Mouse (Mus musculus): Measurements from ENCODE around the gene Xpo4. TPM values are rescaled to one million over a fixed set of nuclear protein-coding genes. Genes with fewer than 3 reads are reported as not detected.
"Not testable (repeated sequence)": the region's sequence is repeated elsewhere in the genome, so short reads cannot be mapped to it uniquely, and the experiment has no call there.

The Xpo4 gene
- total RNA-seq, 2 experiments from 2014 or later, result 10.5 to 12.7 TPM

DNA sequence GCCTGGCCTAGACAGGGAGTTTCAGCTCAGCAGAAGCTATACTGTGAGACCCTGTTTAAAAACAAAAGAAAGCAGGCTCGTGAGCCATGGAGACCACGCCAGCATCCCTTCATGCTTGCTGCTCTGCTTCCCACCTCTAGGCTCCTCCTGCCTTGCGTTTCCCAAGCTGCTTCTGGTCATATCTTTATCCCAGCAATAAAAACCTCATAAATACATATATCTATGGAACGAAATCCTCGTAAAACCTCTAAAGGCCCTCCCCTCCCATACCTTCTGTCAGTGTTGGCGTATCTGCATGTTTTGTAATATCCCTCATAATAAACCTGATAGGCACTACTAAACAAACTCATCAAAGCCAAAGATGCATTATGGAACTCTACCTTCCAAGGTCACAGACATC lies 21.4 kb upstream of the Xpo4 start:
- intact Hi-C loops (cut with DNase I), result loop anchor here (2.0 to 10.0 kb wide), 2 partner anchors 112 to 318 kb away; partner anchors contain the start of gene Sap18
- DNase-seq, result no peak

GRCm38 (mm10) chr14:57684579-57684978 lies 19.3 kb upstream of the Xpo4 start:
- intact Hi-C loops (cut with DNase I), result loop anchor here (2.0 to 10.0 kb wide), 2 partner anchors 142 to 320 kb away; partner anchors contain the start of genes Mrpl57 and Ska3
- peak; percentile 66 to 86 for DNase-seq

GRCm38 (mm10) chr14:57682751-57683150 lies 17.5 kb upstream of the Xpo4 start:
- intact Hi-C loops (cut with DNase I), result loop anchor here (2.0 to 10.0 kb wide), 2 partner anchors 62 to 322 kb away; no protein-coding TSS in a partner anchor
- no peak for DNase-seq

DNA sequence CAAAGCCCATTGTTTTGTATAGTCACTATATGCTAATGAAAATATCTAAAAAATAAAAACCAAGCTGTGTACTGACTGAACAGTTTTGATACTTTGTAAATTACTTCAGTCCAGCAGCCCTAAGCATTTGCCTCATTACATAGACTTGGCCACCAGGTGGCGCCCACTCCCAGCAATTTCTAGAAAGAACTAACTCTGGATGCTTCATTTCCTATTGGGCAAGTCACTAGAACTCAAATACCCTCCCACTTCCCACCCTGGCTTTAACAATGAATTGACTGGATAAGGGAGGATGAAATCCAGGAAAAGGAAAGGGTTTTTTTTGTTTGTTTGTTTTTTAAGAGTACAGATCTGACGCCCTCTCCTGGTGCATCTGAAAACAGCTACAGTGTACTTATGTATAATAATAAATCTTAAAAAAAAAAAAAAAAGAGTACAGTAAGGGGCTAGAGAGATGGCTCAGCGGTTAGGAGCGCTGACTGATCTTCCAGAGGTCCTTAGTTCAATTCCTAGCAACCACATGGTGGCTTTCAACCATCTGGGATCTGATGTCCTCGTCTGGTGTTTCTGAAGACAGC lies 14.8 kb upstream of the Xpo4 start:
- intact Hi-C loops (cut with DNase I), result loop anchor here (1.0 to 10.0 kb wide), 4 partner anchors 230 to 1435 kb away; no protein-coding TSS in a partner anchor
- peak; percentile 87 to 89 for DNase-seq

- intact Hi-C loops (cut with DNase I), result no loop called here
- DNase-seq, result no peak
These were observed 14.3 kb upstream of the Xpo4 start for GRCm38 (mm10) chr14:57679523-57679922.

DNA sequence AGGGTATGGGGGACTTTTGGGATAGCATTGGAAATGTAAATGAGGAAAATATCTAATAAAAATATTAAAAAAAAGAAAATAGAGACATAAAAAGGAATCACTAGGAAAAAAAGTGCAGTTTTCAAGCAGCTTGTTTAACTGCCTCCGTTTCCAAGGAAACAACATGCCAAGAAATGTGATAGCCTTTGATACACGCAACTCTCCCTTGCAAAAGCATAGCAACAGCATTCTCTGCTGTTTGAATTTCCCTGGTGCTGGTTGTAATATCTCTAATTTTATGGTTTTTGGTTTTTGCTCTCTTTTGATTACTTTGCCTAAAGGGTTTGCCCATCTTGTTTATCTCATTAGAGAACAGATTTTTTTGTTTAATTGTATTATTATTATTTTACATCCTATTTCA lies 10.3 kb upstream of the Xpo4 start:
- intact Hi-C loops (cut with DNase I), result no loop called here
- DNase-seq, result no peak

- intact Hi-C loops (cut with DNase I), result no loop called here
- no peak for DNase-seq
These were observed 359 bp upstream of the Xpo4 start for GRCm38 (mm10) chr14:57665628-57665950.

GRCm38 (mm10) chr14:57664311-57664821 lies 864 bp downstream of the Xpo4 start:
- intact Hi-C loops (cut with DNase I), result no loop called here

GRCm38 (mm10) chr14:57663630-57664029 lies 1.6 kb downstream of the Xpo4 start:
- intact Hi-C loops (cut with DNase I), result no loop called here
- no peak for DNase-seq

More at GRCm38 (mm10) chr14:57664311-57664821, 864 bp downstream of the Xpo4 start:
- no peak for DNase-seq

GRCm38 (mm10) chr14:57658301-57658700 lies 6.9 kb downstream of the Xpo4 start:
- no peak for DNase-seq
- intact Hi-C loops (cut with DNase I), result no loop called here

- DNase-seq, result no peak
- intact Hi-C loops (cut with DNase I), result no loop called here
These were observed 7.7 kb downstream of the Xpo4 start for GRCm38 (mm10) chr14:57657500-57657899.

DNA sequence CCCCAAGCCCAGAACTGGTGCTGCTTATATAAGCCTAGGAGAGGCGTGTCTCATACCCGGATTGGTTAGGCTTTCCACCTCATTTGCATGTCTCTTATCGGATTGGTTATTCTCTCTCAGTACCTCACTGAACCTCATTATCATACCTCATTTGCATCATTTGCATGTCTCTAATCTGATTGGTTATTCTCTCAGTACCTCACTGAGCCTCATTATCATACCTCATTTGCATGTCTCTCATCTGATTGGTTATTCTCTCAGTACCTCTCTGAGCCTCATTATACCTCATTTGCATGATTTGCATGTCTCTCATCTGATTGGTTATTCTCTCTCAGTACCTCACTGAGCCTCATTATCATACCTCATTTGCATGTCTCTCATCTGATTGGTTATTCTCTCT lies 8.7 kb downstream of the Xpo4 start:
- DNase-seq; intact Hi-C loops (cut with DNase I): not testable (repeated sequence)

- intact Hi-C loops (cut with DNase I), result no loop called here
- DNase-seq, result no peak
These were observed 15.7 kb downstream of the Xpo4 start for GRCm38 (mm10) chr14:57649501-57649900.

- no peak for DNase-seq
- intact Hi-C loops (cut with DNase I), result no loop called here
These were observed 19.1 kb downstream of the Xpo4 start for GRCm38 (mm10) chr14:57646155-57646554.

DNA sequence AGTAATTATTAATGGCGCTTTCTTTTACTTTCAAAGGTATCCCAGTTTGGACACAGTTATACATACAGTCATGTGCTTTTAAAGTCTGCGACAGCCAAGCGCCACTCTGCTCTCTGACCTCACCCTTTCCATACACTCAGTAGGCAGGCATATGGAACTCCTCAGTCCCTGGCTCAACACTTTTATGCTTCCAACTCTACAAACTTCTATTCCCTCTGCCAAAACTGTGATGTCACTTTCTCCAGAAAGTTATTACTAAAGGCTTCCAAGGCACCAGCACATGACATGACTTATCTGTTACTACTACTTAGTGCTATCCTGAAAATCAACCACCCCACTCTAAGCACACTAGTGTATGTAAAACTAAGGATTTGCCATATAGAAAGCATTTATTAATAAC lies 26.1 kb downstream of the Xpo4 start:
- peak in 1 of 2 experiments; percentile 13 for DNase-seq
- intact Hi-C loops (cut with DNase I), result no loop called here

GRCm38 (mm10) chr14:57634141-57634540 lies 31.1 kb downstream of the Xpo4 start:
- intact Hi-C loops (cut with DNase I), result no loop called here
- no peak for DNase-seq

GRCm38 (mm10) chr14:57629595-57629994 lies 35.6 kb downstream of the Xpo4 start:
- intact Hi-C loops (cut with DNase I), result no loop called here
- no peak for DNase-seq

DNA sequence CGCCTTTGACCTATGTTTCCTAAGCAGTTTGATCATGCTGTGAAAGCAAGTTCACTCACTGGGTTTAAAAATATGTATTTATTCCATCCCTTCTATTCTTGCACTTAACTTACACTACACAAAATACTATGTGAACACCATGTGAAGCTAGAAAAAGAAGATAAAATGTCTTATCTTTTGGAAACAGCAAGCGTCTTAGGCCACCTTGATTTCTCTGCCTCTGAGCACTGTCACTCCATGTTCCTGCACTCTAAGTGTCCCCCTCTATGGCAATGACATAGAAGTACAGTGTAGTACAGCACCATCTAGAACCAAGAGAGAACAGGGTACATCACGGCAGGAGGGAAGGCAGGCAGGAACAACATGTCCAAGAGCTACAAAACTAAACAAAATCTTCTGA lies 42.3 kb downstream of the Xpo4 start:
- intact Hi-C loops (cut with DNase I), result no loop called here
- no peak for DNase-seq

DNA sequence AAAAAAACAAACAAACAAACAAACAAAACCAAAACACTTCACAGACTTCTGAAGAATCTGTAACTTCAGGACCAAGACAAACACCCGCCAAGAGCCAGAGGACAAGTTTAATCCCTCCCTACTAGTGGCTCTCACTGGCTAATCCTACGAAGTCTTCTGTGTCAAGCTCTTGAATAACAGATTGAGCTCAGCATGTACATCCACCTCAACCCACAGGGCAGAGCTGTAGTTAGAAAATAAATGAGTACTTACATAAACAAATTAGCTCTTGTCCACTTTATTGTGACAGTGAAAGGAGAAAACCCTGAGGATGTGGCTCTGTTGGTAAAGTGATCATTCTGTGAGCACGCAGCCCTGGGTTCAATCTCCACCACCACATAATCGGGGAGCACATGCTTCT lies 43.5 kb downstream of the Xpo4 start:
- intact Hi-C loops (cut with DNase I), result no loop called here
- no peak for DNase-seq

DNA sequence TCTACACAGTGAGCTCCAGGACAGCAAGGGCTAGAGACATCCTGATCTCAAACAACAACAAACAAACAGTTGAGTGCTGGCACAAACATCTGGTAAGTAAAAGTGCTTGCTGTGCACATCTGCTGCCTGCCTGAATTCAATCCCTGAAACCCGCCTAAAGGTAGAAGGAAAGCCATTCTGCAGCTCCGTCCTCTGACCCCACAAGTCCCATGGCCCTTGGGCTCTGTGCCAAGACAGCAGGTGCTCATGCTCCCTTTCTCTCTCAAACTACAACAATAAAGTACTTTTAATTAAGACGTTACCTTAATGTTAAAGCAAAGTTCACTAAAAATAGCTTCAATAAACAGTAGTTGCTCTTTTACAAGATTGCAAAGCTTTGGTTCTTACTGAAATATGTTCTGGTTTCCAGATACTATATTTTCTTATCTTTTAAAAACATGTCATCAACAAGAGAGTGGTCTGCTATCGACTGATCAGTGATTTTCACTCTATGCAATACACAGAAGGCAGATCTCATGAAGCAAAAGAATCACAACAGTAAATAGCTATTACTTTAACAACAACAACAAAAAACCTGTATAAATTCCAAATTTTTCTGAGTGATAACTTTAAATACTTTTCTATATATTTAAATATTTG lies 44.5 kb downstream of the Xpo4 start:
- no peak for DNase-seq

DNA sequence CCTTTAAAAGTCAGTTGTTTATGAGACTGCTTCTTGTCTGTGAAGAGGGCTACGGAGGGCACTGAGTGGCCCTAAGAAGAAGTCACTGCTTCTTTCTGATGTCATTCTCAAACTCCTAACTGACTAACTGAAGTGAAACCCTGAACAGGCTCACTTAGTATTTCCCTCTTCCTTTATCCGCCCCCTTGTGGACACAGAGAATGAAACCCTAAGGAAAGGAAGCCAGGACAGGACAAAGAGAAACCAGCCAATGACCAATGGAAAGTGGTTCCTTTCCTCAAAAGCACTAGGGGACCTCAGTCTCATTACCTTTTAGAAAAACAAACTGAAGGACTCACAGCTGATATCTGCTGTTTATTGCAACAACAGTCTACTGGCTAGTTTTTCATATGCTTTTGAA lies 45.7 kb downstream of the Xpo4 start:
- DNase-seq, result peak; percentile 13 to 30
- intact Hi-C loops (cut with DNase I), result loop anchor here (1.0 to 2.0 kb wide), 2 partner anchors 86 to 247 kb away; no protein-coding TSS in a partner anchor

More for the DNA sequence above, 44.5 kb downstream of the Xpo4 start:
- intact Hi-C loops (cut with DNase I), result no loop called here

DNA sequence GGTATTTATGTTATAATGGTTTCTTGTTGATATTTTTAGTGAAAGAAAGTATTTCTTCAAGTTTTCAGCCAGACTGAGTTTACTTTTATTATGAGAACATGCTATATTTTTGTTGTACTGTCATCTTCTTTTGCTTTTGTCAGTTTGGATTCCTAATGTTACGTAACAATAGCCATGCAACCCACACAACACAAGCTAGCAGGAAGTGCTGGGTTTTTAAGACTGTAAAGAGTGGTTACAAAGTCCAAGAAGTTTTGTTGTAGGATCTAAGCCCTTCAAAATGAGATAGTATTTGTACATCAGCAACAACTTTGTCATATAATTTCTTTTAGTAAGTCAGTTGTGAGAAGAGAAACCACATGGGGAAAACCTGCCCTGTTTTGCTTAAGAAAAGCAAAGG lies 47.6 kb downstream of the Xpo4 start:
- no peak for DNase-seq
- intact Hi-C loops (cut with DNase I), result loop anchor here (2.0 kb wide), 1 partner anchor 245 kb away; no protein-coding TSS in a partner anchor

All from heart, postnatal 36 days (tissue).